Mouse (Mus musculus) retina, adult 2 months (tissue): ENCODE measurements around the gene Luc7l2.
"Not testable (repeated sequence)": the region's sequence is repeated elsewhere in the genome, so short reads cannot be mapped to it uniquely, and the experiment has no call there.

Source experiments
- DNase-seq: peaks from one replicate; pipeline ENCODE4 v3.0.0-alpha.2; 2012; ENCODE audit warnings: low read depth, low spot score

Gene Luc7l2

GRCm38 (mm10) chr6:38551062-38551988 lies at the start of gene Luc7l2:
TSS of gene Luc7l2 (plus strand) at chr6:38551334.
- DNase-seq: peak; percentile 97

- no peak for DNase-seq
Observed at GRCm38 (mm10) chr6:38512096-38512495, 39.0 kb upstream of the Luc7l2 start.

GRCm38 (mm10) chr6:38512830-38513229 lies 38.3 kb upstream of the Luc7l2 start:
- no peak for DNase-seq

GRCm38 (mm10) chr6:38515201-38515600 lies 35.9 kb upstream of the Luc7l2 start:
- no peak for DNase-seq

GRCm38 (mm10) chr6:38523851-38524250 lies 27.3 kb upstream of the Luc7l2 start:
- DNase-seq: no peak

- DNase-seq: no peak
Observed at GRCm38 (mm10) chr6:38531211-38531820, 19.8 kb upstream of the Luc7l2 start.

- no peak for DNase-seq
Observed at GRCm38 (mm10) chr6:38532500-38533420, 18.4 kb upstream of the Luc7l2 start.

GRCm38 (mm10) chr6:38533428-38534405 lies 17.4 kb upstream of the Luc7l2 start, which contains the start of gene Fmc1:
TSS of gene Fmc1 (plus strand) at chr6:38533502.
- DNase-seq: peak; percentile 99

- DNase-seq: peak; percentile 92
Observed at GRCm38 (mm10) chr6:38534640-38535365, 16.3 kb upstream of the Luc7l2 start.

GRCm38 (mm10) chr6:38535366-38535690 lies 15.8 kb upstream of the Luc7l2 start:
- DNase-seq: peak; percentile 15

- DNase-seq: no peak
Observed at GRCm38 (mm10) chr6:38535788-38536187, 15.3 kb upstream of the Luc7l2 start.

- DNase-seq: not testable (repeated sequence)
Observed at GRCm38 (mm10) chr6:38544141-38544540, 7.0 kb upstream of the Luc7l2 start.

- DNase-seq: not testable (repeated sequence)
Observed at GRCm38 (mm10) chr6:38547005-38547404, 4.1 kb upstream of the Luc7l2 start.

- no peak for DNase-seq
Observed at GRCm38 (mm10) chr6:38547707-38548106, 3.4 kb upstream of the Luc7l2 start.

GRCm38 (mm10) chr6:38548595-38548994 lies 2.5 kb upstream of the Luc7l2 start:
- DNase-seq: not testable (repeated sequence)

- DNase-seq: not testable (repeated sequence)
Observed at GRCm38 (mm10) chr6:38549840-38550239, 1.3 kb upstream of the Luc7l2 start.

GRCm38 (mm10) chr6:38550250-38551061 lies 678 bp upstream of the Luc7l2 start:
- no peak for DNase-seq

GRCm38 (mm10) chr6:38551989-38552635 lies 978 bp downstream of the Luc7l2 start:
- peak; percentile 76 for DNase-seq

GRCm38 (mm10) chr6:38552636-38553000 lies 1.5 kb downstream of the Luc7l2 start:
- DNase-seq: no peak
